Mouse (Mus musculus): ENCODE data around the gene C77080.

The C77080 gene

DNA sequence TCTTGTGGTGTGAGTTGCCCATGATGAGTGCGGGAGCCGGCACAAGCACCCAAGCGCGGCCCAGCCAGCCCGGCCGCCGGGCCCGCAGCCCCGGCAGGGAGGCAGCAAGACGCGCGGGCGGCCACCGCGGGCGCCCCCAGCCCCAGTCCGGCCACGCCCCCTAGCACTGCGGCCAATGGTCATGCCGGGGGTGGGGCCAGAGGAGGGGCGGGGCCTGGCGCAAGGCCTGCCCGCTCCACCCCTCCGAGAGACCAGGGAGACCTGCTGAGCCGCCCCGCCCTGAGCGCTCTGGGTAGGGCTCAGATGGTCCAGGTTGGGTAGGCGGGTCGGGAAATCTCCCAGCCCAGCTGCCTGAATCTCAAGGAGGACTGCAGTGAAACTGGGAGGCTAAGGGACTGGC lies 22.1 kb downstream of the C77080 start:
- DNase-seq (ENCODE audit: low read depth, low spot score), result peak; percentile 97

DNA sequence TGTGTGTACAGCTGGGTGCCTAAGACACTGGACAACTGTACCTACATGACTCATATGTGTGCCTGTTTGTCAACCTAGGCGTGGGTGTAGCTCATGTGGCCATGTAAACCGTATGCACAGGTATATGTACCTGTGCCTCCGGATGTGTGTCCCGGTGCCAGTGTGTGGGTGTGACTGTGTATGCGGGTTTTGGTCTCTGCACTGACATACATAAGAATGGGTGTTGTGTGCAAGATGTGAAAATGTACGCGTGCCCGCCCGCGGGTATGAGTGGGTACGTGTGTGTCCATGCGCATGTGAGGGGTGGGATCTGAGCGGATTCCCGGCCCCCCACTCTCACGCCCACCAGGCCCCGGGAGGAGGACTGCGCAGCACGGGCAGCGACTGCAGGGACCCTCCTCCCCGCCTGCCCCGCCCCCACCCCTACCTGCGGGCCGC lies 22.6 kb downstream of the C77080 start:
- DNase-seq (ENCODE audit: low read depth, low spot score), result peak; percentile 54

DNA sequence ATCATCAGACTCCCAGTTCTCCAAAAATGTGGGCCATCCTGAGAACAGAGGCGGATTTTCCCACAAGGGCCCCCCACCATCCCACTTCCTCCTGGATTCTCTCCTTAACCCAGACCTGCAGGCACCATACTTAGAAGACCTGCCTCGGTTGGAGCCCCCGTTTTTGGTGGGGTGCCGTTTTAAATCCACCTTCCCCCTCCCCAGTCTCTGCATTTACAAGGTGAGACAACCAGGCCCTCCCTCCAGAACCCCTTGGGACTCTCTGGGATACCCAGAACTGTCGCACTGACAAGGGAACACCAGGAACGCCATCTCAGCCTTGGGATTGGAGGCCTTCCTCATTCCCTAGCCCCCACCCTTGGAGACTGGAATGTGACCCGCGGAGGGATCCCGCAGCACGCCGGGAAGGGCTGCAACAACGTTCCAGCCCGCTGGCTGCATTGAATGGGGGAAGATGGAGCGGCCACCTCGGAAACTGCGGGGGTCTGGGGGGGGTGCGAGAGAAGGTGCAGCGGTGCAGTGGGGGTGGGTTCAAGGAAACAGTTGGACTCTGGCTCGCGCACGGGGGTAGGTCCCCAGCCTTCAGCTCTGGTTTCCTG lies 23.3 kb downstream of the C77080 start:
- peak; percentile 86 for DNase-seq (ENCODE audit: low read depth, low spot score)

DNA sequence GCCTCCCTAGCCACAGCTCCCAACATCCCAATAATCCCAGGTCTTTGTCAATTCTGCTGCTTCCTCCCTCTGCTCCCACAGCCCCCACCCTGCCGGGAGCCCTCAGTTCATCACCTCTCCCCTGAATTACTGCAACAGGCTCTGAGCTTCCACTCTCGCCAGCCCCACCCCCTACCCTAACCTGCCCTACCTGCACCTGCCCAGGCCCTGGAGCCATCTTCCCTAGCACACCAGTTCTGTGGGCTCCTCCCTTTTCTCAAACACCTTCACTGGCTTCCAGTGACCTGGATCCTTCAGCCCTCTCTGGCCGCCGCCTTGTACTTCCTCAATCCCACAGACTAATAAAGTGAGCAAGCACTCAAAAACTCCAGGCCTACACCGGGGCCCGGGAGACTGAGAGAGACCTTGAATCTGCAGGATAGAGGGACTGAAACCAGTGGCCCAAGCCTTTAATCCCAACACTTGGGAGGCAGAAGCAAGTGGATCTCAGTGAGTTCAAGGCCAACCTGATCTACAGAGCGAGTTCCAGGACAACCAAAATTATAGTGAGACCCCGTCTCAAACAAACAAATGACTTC lies 24.9 kb downstream of the C77080 start:
- DNase-seq (ENCODE audit: low read depth, low spot score), result no peak

DNA sequence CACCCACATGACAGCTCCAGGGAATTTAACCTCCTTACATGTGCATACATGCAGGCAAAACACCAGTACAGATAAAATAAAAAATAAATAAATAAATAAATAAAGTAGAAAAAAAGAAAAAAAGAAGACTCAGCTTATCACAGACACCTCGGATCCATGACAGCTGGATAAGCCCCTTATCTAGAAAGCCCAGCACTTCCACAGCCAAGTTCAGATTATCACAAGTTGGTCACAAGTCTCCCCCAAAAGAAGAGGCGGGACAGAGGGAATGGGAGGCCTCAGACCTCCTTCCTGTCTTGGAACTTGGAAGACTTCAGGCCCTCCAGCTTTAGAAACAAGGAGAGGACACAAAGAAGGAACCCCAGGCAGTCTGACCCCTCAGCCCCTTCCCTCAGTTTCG lies 26.1 kb downstream of the C77080 start:
- DNase-seq (ENCODE audit: low read depth, low spot score), result no peak

DNA sequence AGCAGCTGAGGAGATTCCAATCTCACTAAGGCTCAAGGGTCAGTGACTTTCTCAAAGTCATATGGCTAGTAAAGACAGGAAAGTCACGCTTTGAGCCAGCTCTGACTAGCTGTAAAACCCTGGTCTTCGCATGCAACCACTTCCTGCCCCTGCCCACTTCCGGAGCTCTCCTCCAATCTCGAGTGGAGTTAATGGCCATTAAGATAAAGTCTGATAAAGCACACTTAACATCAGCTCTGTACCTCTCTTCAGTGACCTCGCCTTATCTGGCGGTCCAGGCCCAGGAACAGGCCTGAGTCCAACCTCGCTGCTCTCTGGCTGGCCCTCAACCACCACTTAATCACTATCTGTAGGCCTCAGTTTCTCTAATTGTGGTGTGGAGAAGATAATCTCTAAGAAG lies 26.7 kb downstream of the C77080 start:
- no peak for DNase-seq (ENCODE audit: low read depth, low spot score)

DNA sequence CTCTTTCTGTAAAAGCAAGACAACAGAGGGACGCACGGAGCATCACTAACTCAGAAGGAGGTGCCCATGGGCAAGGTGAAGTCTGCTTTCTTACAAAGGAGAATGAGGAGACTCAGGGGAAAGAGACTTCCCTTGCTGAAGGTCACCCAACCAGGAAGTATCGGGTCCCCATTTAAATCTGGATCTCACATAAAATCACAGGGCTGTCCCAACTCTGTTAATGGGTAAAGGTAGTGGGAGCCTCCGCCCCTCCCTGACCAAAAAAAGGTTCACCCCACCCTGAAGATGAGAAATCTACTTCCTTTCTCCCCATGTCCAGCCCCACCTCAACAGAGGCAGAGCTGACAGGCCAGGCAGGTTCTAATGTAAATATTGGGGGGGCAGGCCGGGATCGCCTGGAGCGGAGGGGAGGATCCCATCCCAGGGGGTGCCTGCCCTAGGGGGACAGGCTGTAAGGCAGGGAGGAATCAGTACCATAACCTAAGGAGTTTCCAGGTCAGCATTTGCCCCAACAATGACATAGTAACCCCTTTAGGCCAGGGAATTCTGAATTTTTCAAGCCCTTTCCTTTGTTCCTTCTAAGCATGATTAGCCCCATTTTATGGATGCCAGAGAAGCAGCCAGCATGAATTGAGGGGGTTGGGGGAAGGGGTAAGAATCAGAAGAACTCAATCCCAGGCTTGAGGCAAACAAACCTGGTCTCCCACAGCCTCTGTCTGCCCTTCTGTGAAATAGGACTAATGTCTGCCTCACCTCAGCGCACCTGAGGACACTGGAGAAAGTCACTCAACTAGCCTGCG lies 28.4 kb downstream of the C77080 start:
- no peak for DNase-seq (ENCODE audit: low read depth, low spot score)

DNA sequence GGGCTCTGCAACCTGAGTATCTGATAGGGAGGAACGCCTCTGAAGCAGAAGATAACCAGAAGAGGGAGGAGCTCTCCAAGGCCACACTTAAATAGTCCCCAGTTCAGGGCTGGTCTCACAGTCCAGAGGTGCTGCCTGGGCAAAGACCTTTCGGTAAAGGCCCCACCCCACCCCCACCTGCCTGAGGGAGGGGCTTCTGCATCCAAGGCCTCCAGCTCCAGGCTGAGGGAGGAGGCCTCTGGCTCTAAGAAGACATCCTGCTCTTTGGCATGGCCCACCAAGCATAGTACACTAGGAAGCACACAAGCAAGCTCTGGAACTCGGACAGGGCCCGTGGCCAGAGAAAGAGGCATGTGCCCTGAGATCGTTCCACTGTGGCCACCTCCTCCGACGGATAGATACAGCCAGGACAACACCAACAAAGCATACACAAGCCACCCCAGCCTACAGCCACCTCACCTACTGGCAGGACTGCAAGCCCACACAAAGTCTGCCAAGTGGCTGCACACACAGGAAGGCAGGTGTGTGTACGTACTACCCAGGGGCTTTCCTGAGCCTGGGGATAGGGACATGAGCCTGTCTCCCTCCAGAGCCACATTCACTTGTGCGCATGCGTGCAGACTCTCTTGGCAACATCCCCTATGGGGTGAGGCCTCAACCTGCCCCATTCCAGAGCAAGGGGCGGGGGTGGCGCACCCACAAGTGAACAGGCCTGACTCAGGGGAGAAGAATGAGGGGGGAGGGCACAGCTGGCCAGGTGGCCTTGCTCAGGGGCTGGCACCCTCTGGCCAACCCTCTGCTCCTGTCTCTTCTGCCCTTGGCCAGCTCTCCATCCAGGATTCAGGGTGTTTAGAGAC lies 29.4 kb downstream of the C77080 start:
- peak; percentile 94 for DNase-seq (ENCODE audit: low read depth, low spot score)

DNA sequence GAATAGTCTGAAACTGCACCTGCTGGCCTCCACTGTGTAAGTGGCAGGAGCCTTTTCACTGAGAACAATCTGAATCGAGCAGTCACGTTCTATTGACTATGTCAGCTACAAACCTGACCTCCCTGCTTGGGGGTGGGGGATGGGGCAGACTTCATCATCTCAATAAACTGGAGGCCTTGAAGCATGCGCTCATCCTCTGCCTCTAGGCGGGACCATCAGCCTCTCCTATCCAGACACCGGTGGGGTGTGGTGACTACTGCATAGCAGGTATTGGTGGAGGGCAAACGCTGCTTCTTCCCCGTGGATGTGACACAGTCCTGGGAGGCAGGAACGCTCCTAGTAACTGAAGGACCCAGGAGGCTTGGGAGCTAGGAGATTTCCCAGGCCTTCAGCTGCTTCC lies 30.3 kb downstream of the C77080 start:
- peak; percentile 93 for DNase-seq (ENCODE audit: low read depth, low spot score)

DNA sequence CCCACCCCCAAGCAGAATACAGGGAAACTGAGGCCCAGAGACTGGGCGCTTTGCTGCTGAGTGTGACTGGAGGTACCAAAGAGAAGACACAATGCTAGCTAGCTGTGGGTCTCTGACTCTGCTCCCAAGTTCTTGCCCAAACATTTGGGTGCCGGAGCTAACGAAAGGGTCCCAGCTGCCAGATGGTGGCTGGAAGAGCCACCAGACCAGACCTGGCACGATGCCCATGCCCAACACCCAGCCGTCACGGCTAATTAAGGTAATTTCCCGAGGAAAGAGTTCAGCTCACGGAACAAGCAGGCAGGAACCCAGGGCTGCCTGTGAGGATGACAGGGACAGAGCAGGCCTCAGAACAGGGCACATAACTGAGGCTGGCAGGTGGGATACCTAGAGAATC lies 33.2 kb downstream of the C77080 start:
- DNase-seq (ENCODE audit: low read depth, low spot score), result no peak

DNA sequence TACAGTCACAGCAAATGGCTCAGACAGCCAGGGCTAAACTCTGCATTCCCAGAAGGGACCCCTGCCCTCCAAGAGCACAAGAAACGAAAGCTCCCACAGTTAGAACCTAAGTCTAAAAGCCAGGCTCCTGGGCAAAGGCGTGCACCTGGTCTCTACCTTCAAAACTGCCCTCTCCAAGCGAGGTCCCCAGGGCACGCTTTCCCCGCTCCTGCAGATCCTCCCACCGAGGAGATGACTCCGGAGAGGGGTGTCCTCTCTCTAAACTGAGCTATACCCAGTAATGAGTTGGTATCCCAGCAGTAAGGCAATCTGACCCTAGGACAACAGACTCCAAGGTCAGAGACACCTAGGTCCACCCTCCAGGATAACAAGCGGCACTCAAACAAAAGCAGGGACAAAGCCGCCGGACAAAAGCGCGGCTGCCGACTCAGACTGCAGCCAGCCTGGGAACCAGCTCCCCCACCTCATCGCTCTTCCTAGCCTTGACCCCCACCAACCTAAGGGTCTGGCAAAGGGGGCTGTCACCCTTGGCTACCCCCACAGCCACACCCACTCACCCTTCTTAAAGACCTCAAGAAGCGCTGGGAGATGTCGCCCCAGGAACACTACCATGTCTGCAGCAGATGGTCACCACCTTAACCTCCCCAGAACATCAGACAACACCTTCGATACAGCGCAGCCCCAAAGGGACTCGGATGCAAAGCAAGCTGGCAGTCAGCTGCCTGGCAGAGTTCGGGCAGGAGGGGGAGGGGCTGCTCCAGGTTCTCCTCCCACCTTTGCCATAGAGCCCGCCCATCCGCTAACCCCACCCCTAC lies 33.8 kb downstream of the C77080 start:
- DNase-seq (ENCODE audit: low read depth, low spot score), result peak; percentile 44

DNA sequence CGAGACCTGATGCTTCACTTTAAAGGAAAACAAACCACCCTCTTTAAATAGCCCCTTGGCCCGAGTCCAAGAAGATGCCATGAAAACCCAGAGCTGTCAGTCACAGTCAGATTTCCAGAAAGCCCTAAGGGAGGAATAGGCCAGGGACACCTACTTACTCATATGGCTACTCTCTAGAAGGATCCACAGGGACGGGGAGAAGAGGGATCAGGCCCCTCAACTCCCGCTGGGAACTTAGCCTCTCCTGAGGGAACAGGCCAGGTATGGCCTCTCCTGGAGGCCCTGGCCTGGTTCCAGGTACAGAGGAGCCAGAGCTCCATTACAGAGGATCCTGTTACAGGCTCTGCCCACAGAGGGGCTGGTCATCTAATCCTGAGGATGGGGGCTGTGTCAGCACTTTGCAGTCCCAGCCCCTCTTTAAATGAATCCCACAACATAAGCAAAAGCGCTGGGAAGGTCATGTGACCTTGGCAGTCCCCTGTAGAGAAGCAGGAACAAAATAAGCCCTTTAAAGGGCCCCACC lies 34.7 kb downstream of the C77080 start:
- peak; percentile 83 for DNase-seq (ENCODE audit: low read depth, low spot score)

DNA sequence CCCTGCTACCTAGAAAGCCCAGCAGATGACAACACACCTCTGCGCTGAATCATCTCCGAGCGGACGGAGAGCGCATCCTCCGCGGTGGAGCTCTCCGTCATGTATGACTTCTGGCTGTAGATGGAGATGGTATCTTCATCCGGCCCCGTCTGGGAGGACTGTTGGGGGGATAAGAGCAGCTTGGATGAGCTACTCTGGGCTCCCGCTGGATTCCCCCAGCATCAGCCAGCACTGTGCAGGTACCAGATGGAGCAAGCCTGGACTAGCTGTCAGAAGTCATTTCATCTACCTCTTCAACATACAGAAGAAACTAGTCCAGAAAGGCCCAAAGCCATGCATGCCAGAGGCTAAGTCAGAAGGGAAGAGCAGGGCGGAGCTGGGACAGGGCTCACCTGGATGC lies 35.9 kb downstream of the C77080 start:
- DNase-seq (ENCODE audit: low read depth, low spot score), result no peak

DNA sequence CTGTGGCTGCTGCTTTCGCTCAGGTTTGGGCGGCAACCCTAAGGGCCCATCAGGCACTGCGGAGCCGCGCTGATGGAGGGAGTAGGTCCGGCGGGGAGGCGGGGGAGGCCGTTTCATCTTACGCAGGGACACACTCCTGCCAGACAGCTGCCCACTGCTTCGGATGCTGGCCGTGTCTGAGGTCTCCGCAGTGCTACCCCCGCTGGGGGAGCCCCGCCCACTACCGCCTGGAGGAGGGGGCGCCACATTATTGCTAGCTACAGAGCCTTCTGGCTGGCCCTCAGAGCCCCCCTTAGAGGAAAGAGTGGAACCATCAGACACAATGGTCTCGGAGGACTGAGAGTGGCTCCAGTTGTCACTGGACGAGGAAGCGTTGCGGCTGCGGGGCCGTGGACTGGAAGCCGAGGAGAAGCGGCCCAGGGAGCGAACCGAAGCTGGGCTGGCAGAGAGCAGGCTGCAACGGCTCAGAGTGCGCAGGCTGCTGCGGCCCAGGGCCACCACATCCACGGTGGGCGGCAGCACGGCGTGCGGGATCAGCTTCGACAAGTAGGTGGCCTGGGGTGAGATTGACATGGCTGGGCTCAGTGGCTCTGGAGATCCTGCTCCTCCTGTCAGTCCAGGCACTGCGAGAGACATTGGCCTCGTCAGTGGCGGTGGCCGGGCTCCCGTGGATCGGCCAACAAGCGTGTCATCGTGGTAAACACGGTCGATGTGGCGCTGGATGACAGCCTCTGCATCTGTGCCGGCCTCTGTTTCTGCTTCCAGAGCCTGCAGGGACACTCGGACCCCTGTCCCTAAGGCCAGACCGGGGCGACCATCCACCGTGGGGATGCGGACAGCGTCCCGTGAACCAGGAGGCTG lies 37.6 kb downstream of the C77080 start:
- DNase-seq (ENCODE audit: low read depth, low spot score), result no peak

DNA sequence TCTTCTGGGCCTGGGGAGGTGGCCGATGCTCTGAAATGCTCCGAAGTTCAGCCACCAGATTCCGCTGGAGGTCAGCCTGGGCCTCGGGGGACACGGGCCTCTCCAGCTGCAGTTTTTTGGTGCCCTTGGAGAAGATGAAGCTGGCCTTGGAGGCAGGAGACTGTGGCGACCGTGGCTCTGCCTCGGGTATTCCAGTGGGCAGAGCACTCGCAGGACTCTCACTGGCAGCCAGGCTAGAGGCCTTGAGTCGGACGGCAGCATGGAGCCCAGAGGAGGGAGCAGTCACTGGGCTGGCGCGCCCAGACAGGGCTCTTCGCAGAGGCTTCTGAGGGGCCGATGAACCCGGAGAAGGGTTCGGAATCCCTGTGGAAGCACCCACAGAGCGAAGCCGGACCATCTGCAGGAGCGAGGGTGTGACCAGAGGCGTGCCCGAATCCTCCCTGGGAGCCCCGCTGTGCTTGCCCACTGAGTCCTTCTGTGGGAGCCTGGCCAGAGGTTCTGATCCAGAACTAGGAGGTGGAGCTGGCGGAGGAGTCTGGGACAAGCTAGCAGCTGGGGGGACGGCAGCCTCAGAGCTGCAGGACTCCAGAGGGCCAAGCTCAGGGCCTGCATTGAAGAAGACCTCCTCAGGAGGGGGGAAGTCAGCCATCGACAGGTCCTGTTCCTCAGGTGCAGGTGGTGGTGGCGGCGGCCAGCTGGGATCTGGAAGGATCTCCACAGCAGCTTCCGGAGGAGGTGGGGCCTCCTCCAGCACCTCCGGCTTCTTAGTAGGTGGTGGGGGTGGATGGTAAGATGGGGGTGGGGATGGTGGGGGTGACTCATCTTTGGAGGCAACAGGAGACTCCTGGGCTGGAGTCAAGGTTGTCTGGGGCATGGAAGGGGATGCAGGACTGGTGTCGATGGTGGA lies 38.9 kb downstream of the C77080 start:
- peak; percentile 66 for DNase-seq (ENCODE audit: low read depth, low spot score)

DNA sequence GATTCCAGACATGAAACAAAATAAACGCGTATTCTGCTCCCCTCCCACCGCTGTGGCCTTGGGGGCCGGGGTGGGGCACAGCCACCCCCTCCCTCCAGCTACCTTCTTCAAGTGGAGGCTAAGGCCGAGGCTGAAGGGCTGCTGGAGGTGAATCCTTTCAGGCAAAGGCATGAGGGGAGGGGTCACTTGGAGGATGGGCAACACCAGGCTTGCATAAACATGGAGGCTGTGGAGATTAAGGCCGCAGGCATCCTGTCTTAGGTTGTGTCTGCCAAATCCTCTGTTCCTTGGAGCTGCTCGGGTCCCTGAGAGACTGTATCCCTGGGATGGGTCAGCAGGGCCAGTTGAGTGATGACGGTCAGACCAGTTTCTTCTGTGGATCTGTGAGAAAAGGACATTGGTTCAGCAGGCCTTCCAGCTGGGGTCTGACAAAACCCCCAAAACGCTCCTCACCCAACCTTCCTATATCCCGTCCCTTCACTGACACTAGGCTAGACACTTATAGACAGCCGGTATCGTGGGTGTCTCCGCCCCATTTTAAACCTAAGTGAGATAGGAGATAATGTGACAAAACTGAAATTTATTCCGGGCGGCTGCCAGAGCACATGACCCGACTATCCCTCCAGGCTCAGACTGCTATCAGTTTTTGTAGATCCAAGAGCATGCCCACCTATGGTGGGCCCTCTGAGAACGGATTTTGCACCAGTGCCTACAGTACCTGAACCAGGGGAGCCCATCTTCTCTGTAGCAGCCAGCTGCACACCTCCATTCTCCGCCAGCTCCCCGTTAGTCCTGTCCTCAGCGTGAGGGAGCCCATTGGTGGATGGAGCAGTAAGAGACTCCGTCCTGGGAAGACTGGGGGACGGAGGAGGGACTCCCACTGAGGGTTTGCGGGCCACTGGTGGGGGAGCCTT lies 39.9 kb downstream of the C77080 start:
- DNase-seq (ENCODE audit: low read depth, low spot score), result peak; percentile 68

DNA sequence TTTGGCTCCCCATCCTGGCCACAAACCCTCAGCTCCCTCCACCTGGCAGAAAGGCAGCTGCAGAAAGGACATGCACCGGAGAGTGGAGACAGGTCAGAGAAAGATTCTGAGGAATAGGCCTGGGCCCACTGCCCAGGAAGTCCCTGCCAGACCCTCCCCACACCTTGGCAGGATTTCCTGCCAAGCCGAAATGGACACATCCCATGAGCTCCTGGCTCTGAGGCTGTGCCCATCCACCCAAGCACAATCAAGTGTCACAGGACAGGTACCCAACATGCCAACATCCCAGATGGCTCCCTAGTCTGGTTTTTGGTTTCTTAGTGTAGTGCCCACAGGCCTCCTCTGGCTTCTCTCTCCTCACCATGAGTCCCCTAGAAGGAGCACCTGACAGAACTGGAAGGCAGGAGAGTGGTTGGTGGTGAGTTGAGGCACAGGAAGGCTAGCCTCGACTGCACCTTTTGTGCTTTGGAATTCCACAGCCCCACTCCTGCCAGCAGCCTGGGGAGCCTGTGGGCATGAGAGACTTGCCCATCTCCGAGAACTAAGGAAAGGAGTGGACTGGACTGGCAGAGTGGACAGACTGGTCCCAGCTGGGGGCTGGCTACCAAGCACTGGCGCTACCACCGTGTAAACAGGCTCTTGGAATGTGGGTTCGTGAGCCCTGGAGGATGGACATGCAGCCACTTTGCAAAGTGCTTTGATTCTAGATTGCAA lies 40.7 kb downstream of the C77080 start:
- DNase-seq (ENCODE audit: low read depth, low spot score), result no peak

All from ZHBTc4 (cell line).